Mouse (Mus musculus) ES-E14 (cell line): ENCODE data around the gene Sept5.

ENCODE experiments used
- CHD2 ChIP-seq: IDR thresholded peaks from 2 replicates; pipeline ENCODE4 v1.6.1; 2014; ENCODE audit warnings: mild to moderate bottlenecking, low read depth, low read length, inconsistent platforms
- HCFC1 ChIP-seq: IDR thresholded peaks from 2 replicates; pipeline ENCODE4 v1.6.1; 2012; ENCODE audit warnings: low read length, inconsistent platforms, borderline replicate concordance; ENCODE audit not compliant: insufficient read depth
- MAFK ChIP-seq: IDR thresholded peaks from 2 replicates; pipeline ENCODE4 v1.6.1; 2014; ENCODE audit warnings: mild to moderate bottlenecking, low read depth, low read length, inconsistent platforms; ENCODE audit not compliant: insufficient read depth
- ZNF384 ChIP-seq: IDR thresholded peaks from 2 replicates; pipeline ENCODE4 v1.6.1; 2012; ENCODE audit warnings: low read depth, low read length, inconsistent platforms

DNA sequence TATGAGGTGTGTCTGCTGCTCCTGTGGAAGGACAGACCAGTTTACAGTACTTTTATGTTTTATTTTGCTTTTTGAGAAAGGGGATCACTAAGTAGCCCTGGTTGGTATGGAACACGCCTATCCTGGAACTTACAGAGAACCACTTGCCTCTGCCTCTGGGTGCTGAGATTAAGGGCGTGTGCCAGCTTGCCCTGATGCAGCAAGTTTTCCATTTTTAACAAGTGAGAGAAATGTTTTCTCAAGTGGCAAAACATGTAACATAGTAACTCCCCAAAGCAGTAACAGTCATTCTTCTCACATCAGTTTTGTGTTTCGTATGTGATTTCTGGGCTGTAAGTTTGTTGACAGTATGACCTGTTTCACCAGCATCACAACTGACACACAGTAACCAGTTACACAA lies 43.3 kb upstream of the Sept5 start:
- no peak for TF ChIP-seq ZNF384
- TF ChIP-seq MAFK = no peak
- TF ChIP-seq HCFC1 = no peak
- TF ChIP-seq CHD2 = no peak
